Mouse (Mus musculus): Measurements from ENCODE around the gene Tsc2.

GRCm38 (mm10) chr17:24561592-24561991 lies 70.8 kb downstream of the Tsc2 start:
- TF ChIP-seq CTCF (IDR thresholded peaks at IDR 0.05) (no peak), EP300 (IDR thresholded peaks at IDR 0.05; ENCODE audit: insufficient read depth, low read depth, low read length) (no peak)
